Mouse (Mus musculus) urinary bladder, adult 18-20 months (tissue): ENCODE results near the gene Kifap3.

Experiments used
- DNase-seq, 2 experiments: peaks; one replicate each; pipeline ENCODE4 v3.0.0; 2022; ENCODE audit warnings: low spot score in 2 of 2, mixed read lengths in 2 of 2

Gene Kifap3

GRCm38 (mm10) chr1:163893774-163894527 lies 114.6 kb downstream of the Kifap3 start:
- DNase-seq: no peak

- no peak for DNase-seq
Measured at GRCm38 (mm10) chr1:163898291-163898764, 118.9 kb downstream of the Kifap3 start.

- no peak for DNase-seq
Measured at GRCm38 (mm10) chr1:163899575-163899974, 120.2 kb downstream of the Kifap3 start.

DNA sequence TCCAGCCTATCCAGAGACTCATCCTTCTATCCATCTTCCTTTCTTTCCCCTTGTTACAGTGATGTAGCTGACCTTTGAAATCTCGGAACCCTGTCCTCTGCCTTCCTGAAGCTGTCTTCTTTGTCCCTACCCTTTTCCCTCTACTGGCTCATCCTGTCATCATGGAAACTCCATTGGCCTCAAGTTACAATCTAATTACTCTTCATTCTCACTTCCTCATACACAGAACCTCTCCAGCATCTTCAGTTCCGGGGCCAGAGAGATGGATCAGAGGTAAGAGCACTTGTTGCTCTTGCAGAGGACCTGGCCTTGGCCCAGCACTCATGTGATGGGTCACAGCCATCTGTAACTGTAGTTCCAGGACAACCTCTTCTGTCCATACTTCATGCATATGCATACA lies 120.8 kb downstream of the Kifap3 start:
- no peak for DNase-seq

DNA sequence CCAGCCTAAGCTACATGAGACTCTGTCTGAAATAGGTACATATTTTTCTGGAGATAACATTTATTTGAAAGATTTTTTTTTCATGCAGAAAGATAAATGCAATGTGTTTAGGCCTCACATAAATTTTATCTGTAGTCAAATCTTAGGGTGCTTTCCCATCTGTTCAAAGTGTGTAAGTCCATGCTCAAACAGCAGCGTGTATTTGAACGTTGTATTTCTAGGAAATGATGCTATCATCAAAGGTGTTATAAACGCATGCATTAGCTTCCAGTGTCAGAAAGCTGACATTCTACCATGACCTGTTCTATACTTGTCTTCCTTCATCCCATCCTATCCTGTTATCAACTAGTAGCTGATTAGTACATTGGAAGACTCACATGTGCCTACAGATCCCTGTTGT lies 124.0 kb downstream of the Kifap3 start:
- DNase-seq: no peak

DNA sequence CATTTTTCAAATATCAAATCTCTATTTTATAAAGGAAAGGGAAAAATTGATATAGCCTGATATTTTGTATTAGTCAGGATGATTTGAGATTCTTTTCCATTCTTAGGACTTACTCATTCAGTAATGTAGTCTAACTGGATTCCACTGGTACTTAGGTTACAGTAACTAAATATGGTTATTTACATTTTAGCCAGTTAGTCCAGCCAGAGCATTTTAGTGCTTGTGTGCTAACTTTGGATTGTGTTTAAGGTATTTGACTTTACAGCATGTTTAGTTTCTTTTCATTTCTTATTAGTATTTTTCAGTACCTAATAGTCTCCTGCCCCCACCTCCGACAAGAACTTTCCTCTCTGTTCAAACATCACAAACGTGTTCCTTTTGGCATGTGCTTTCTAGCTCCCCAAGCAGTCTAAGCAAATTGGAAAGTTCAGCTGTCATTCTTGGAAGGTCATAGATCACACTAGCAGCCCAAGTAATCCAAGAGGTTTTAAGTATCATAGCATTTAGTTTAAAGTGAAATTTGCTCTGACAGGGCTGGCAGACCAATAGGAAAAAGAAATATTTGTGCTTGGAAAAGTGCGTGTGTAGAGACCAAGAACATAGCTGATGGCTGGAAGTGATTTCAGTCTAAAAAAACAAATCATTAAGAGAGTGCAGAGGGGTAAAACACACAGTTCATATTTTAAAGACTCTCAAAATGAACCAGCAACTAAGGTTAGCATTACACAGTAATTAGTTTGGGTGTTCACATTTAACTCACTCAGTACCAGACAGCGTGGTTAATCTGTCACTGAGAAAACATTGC lies 127.8 kb downstream of the Kifap3 start:
- no peak for DNase-seq

GRCm38 (mm10) chr1:163908389-163908788 lies 129.0 kb downstream of the Kifap3 start:
- no peak for DNase-seq

- no peak for DNase-seq
Measured at GRCm38 (mm10) chr1:163910343-163910742, 131.0 kb downstream of the Kifap3 start.

DNA sequence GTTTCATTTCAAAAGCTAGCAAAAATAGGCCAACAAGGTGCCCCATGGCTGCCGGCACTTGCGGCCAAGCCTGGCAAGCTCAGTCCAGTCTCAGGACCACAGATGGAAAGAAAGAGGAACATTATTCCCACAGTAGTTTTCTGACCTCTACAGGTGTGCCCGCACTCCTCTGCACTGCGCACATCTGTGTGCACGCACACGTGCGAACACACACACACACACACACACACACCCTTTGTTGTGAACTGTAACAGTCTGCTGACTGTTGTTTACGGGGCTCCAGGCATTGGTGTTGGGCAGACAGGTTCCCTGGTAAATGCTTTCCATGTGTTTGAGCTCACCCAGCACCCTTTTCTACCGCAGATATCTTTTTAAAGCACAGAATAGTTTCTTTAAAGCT lies 131.4 kb downstream of the Kifap3 start:
- DNase-seq: no peak

DNA sequence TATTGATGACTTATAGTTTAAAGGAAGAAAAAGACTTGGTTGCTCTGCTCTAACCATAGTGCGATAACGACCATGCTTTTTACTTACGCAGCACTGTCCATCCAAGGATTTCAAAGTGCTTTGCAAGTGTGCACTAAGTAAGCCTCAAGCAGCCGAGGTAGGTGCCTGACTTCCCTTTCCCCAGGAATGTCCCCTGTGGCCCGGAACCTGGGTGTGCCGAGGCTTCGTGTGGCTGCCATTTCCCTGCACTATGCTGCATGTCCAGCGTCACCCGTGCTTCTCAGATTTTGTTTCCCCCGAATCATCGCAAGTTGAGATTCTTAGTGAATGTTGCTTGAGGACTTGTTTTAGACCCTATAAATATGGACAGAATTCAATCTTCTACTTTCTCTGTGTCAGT lies 132.6 kb downstream of the Kifap3 start:
- no peak for DNase-seq

DNA sequence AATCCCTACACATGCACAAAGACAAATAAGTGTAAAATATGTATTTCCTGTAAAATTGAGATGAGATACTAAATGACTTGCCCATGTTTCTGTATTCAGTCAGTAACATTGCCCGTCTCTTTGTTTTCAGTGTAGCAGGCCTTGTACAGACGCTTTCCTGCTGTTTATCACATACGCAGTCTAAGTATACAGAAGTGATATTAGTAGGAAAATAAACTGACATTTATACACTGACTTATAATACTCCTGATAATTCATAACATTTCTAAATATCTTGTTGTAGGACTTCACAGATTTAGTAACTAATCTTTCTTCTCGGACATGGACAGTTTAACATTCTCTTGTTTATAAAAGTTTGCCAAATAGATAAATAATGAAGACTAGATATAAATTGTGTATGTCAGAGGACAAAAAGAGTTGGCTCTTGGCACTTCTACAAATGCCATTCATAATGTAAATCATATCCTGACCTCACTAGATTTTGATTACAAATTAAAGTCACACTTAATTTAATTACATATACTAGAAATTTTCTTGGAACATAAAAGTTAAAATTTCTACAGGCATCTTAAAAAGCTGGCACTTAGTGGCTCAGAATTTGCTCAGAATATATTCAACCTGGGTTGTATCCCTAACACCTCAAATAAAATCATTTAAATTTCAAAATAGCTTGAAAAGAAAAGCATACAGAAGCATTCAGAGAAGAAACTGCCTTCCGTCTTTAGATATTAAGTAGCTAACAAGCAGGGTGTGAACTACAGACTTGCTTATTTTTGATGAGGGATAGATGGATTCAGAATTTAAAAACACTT lies 138.2 kb downstream of the Kifap3 start:
- DNase-seq: no peak

GRCm38 (mm10) chr1:163924093-163924492 lies 144.7 kb downstream of the Kifap3 start:
- no peak for DNase-seq

- DNase-seq: no peak
Measured at GRCm38 (mm10) chr1:163928846-163929245, 149.5 kb downstream of the Kifap3 start, which contains the start of gene Scyl3. Gene Scyl3, plus strand, starts transcription at chr1:163929100.

GRCm38 (mm10) chr1:163929636-163930457 lies 150.5 kb downstream of the Kifap3 start:
- DNase-seq: peak; percentile 75 to 85

GRCm38 (mm10) chr1:163930458-163930794 lies 151.0 kb downstream of the Kifap3 start:
- no peak for DNase-seq

- no peak for DNase-seq
Measured at GRCm38 (mm10) chr1:163931801-163932200, 152.4 kb downstream of the Kifap3 start.

- DNase-seq: no peak
Measured at GRCm38 (mm10) chr1:163934591-163934990, 155.2 kb downstream of the Kifap3 start.

GRCm38 (mm10) chr1:163942056-163942455 lies 162.7 kb downstream of the Kifap3 start:
- no peak for DNase-seq

DNA sequence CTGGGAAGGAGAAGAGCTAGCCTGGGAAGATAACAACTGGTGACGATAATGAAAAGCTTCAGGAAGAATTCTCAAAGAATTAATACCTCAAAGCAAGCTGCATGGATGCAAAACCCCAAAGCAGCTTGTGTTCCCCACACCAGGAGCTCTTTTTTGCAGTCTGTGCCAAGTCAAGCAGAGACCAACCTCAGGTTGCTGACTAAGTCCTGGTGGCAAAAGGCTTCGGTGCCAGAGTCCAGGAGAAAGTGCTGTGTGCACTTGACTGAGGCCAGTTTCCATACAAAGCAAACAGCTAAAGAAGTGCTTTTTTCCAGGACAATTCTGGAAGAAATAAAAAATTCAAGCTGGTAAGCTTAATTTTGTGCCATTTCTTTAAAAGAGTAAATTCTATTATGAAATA lies 174.0 kb downstream of the Kifap3 start:
- no peak for DNase-seq

GRCm38 (mm10) chr1:163958036-163958435 lies 178.7 kb downstream of the Kifap3 start:
- no peak for DNase-seq

GRCm38 (mm10) chr1:163964008-163964689 lies 184.8 kb downstream of the Kifap3 start:
- DNase-seq: no peak
